Mouse (Mus musculus) subcutaneous adipose tissue, adult 2 months (tissue): Measurements from ENCODE around the gene Chd9. TPM values are rescaled to one million over a fixed set of nuclear protein-coding genes. Genes with fewer than 3 reads are reported as not detected.

ENCODE experiments used
- polyA plus RNA-seq: library from polyadenylated mRNA; depleted of rRNA; stranded (reverse); fragments of >200 nt; gene quantifications from 2 replicates; pipeline ENCODE4 v1.2.3, GENCODE M21; 2012; ENCODE audit warnings: low replicate concordance; rRNA removed

The Chd9 gene
- 79.1 and 160 TPM in 2 replicates for polyA plus RNA-seq

DNA sequence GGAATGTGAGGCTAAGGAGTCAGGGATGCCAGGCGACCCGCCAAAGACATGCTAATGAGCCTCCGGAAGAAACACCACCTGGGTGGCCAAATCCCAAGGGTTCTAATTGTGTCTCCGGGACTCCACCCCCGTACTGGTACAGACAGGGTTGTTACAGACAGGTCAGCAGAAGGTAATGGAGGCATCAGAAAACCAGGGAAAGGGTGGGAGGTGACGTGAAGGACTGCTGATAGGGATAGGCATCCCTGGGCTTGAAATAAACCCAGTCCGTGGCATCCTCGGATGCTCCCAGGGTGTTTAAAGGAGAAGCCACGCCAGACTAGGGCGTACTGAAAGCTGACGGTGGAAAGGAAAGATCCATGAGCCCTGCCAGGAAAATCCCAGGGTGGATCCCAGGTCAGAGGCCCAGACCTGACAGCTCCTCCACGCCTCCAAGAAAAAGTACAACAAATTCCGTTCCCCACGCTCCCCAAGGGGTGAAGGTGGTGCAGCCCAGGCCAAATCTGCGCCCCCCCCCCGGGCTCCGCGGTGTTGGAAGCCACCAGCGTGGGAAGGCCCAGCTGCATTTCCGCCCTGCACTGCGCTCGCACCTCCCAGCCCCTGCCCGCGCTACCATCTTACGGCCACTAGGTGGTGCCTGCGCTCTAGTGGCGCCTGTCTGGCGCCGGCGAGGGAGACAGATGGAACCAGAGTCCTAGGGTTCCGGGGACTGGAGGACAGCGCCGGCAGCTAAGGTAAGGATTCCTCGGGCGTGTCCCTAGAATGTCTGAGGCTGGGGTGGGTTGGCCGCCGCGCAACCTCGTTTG, at the start of gene Chd9:
TSS of gene Chd9 (plus strand) at position 172 of the 806 bp plus-strand sequence.

DNA sequence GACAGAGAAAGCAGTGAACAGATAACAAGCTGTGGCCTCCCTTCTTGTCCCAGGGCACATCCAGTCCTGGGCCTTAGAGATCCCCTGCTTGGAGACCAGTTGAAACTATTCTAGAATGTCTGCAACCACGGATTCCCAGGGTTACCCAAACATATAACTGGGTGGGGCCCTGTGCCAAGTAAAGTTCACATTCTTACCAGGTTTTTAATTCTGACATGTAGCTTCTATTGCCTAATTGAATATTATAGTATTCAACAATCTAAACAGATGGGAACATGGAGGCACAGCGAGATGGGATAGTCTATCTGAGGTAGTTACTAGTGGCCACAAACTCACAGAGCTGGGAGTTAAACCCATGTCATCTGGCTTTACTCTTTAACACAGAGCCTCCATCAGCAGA, 10.9 kb upstream of the Chd9 start, which contains the start of gene Gm19935:
TSS of gene Gm19935 (minus strand) at position 101 of the 400 bp plus-strand sequence.

DNA sequence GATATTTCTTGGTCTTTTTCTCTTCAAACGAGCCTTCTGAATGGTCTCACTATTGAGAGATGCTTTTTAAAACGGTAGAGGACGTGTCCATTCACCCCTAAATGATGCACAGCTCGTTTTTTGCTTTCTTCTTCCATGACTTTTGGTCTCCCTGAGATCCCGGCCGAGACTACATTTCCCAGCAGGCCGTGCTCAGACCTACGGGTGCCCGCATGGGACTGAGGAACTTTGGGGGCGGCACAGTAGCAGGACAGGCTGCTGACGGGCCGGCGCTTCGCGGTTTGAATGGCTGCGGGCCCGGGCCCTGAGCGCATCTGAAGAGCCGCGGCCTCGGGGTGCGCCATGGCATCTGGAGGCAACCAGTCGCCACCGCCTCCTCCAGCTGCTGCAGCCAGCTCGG, 241.7 kb downstream of the Chd9 start, which contains the start of gene Rbl2:
TSS of gene Rbl2 (plus strand) at position 224 of the 400 bp plus-strand sequence.

Other genes with a start within 250 kb of the Chd9 start
- gene Gm19935, start 11.0 kb upstream of the Chd9 start, polyA plus RNA-seq: 0.21 and 0.24 TPM in 2 replicates
- 18.1 and 33.6 TPM in 2 replicates for gene Rbl2, start 241.7 kb downstream of the Chd9 start, polyA plus RNA-seq